17 mouse cellular contexts compared by ENCODE assay signal in genomic region chr6:90686812-90687211, GRCm38 (mm10).
DNase-seq lines count a peak whose midpoint lies in the region; TF ChIP-seq lines count a peak whose summit lies in the region.
"Had no signal": no experiment of that assay in that cellular context is flagged by ENCODE, and none has a peak within 500 bp of the region (broad histone marks: within the 10 kb centered on the region; RNA-seq: fewer than 3 reads in every experiment).

No protein-coding gene starts in this region.

- TF ChIP-seq CTCF in gastrocnemius, adult 2 months (IDR thresholded peaks at IDR 0.05): no peak

- DNase-seq in adrenal gland, adult (ENCODE audit: inconsistent age in 2 of 2, low spot score in 1 of 2): peak; percentile 56 to 68
- no peak for DNase-seq in adrenal gland, adult 18-20 months (ENCODE audit: low spot score in 2 of 2)
- DNase-seq in adrenal gland, adult 2 months: peak; percentile 54
- no peak for DNase-seq in adrenal gland, postnatal 25 days
- DNase-seq in gastrocnemius, adult 2 months: no peak
- DNase-seq in gastrocnemius, postnatal 25 days: no peak
- DNase-seq: adrenal gland, adult 8-10 months; adrenal gland, postnatal 10 days; adrenal gland, postnatal 14 days; B cell, adult 2 months; cerebellum, adult 11 months; cerebellum, adult 11-12 months; cerebellum, adult 18-20 months; cerebellum, adult 2 months; cerebellum, adult 8-10 months; cerebellum, adult 9-10 months; cerebellum, adult 9-11 months had no signal

- peak overlapping the region; percentile 90; the same call in 1 of the 2 replicates for H3K27ac ChIP-seq in gastrocnemius, adult 2 months

- H3K4me3 ChIP-seq in gastrocnemius, adult 2 months: no peak overlapping the region

- intact Hi-C loops in gastrocnemius, adult 2 months (cut with DNase I): no loop called here

Comparison
In these comparisons a context has a peak if more than half of its experiments do, and no peak if none do; other contexts are left out.
1. DNase-seq: peak in adrenal gland, adult (2 of 2) and adrenal gland, adult 2 months (single experiment); none in adrenal gland, adult 18-20 months (0 of 2), adrenal gland, postnatal 25 days (single experiment), gastrocnemius, adult 2 months (single experiment) and gastrocnemius, postnatal 25 days (single experiment).